ENCODE assay signal across 12 mouse cellular contexts in the genomic region with DNA sequence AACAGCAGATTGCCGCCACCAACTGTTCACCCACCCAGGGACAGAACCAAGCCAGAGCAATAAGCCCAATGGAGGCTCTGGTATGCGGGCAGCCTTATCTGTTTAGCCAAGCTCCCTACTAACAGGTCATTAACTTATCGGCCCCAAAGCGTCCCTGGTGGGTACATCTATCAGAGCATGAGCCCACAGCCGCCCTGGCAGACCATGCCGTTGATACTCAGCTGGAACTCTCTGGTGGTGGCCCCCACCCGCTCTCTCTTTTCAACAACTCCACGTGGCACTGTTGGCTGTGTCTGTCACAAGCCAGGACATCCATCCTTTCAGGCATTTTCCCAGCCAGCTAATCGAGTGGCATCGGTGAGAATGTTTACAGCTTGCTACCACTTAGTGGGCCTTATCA.
"Had no signal": no experiment of that assay in that cellular context is flagged by ENCODE, and none has a peak within 500 bp of the region (broad histone marks: within the 10 kb centered on the region; RNA-seq: fewer than 3 reads in every experiment).

No protein-coding gene starts in this region.

- H3K9ac ChIP-seq: liver, embryonic 15.5 days; midbrain, embryonic 15.5 days; neural tube, embryonic 12.5 days had no signal

- DNase-seq: kidney, postnatal 25 days; lung, adult 2 months; lung, postnatal 36 days had no signal

- H3K36me3 ChIP-seq: limb, embryonic 10.5 days; liver, embryonic 15.5 days; midbrain, embryonic 15.5 days; neural tube, embryonic 12.5 days had no signal

- H3K27me3 ChIP-seq: midbrain, embryonic 15.5 days; neural tube, embryonic 12.5 days had no signal

- H3K4me2 ChIP-seq: liver, embryonic 11.5 days; liver, embryonic 15.5 days; midbrain, embryonic 11.5 days; midbrain, embryonic 15.5 days; neural tube, embryonic 12.5 days had no signal

- H3K27ac ChIP-seq: left cerebral cortex, adult 2 months; limb, embryonic 10.5 days; liver, embryonic 15.5 days; midbrain, embryonic 15.5 days; neural tube, embryonic 12.5 days; stomach, postnatal 0 days had no signal

- H3K4me1 ChIP-seq: liver, embryonic 15.5 days; midbrain, embryonic 15.5 days; neural tube, embryonic 12.5 days had no signal

- H3K9me3 ChIP-seq: limb, embryonic 10.5 days; liver, embryonic 15.5 days; midbrain, embryonic 15.5 days; neural tube, embryonic 12.5 days had no signal

- H3K4me3 ChIP-seq: left cerebral cortex, adult 2 months; limb, embryonic 10.5 days; liver, embryonic 15.5 days; midbrain, embryonic 15.5 days; neural tube, embryonic 12.5 days had no signal

- ATAC-seq: lung, postnatal 0 days; midbrain, embryonic 15.5 days had no signal
